Mouse (Mus musculus): Measurements from ENCODE around the gene Capn12.

- TF ChIP-seq CTCF (IDR thresholded peaks at IDR 0.05; ENCODE audit: borderline replicate concordance, insufficient read depth, low read depth, low read length), result no peak
- no peak for TF ChIP-seq POLR2A (IDR thresholded peaks at IDR 0.05; ENCODE audit: borderline replicate concordance, insufficient read depth, low read length)
Observed at GRCm38 (mm10) chr7:28862817-28863499, 18.3 kb upstream of the Capn12 start.
